Mouse (Mus musculus): ENCODE results near the gene Tmem222.
A peak's percentile ranks its signal among the peaks of the same experiment; 100 is the strongest.

The Tmem222 gene

DNA sequence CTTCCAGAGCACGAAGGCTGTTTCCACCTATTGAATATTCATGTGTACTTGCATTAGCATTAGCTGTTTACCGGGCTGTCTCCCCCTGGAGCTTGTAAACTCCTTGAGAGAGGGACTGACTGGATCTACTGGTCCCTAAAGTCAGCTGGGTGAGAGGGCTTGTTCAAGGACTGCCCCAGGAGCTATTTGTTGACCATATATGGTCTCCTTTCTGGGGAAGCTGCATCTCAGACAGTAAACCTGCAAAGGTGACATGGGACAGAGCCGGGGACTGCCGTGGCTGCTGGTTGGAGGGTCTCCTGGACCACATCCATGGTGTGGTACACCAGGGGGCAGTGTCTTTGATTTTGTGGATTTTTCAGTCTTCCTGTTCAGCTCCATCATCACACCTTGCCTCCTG is 5.1 kb upstream of the Tmem222 start:
- no peak for DNase-seq

DNA sequence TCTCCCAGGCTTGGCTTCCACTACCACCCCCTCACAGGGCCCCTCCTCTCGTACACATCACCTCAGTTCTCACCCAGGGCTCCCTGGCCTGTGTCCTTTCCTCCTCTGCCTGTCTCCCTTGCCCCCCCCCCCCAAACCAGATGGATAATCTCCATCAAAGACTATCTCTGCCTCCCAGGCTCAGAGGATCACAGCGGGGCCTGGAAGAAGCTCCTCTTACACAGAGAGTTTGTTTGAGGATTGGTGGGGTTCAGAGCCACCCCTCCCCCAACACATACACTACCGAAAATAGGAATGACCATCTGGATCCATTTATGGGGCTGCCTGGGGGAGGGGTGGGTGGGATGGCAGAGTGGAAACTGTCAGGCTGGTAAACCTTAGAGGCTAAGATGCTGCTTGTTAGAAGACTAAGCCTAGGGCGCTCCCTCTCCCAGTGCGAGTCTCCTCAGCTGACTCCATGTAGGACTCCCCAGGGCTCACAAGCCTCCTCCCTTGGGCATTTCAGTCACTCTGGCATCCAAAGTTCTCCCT is 4.4 kb upstream of the Tmem222 start:
- DNase-seq, result no peak

DNA sequence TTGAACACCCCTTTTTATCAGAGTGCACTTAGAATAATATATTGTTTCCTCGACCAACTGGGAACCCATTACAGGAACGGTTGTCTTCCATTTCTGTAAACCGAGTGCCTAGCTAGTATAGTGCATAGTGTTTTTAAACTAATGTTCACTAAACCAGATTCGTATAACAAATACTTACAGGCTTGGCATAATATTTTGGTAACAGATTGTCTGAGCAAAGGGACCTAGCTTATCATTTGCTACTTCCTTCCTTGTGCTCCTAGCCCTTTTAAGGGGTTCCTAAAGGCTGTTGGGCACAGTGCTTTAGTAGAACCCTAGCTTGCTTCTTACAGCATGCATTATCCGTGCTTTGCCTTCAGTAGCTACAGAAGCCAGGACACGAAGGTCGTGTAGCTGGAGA is 3.9 kb upstream of the Tmem222 start:
- no peak for DNase-seq

DNA sequence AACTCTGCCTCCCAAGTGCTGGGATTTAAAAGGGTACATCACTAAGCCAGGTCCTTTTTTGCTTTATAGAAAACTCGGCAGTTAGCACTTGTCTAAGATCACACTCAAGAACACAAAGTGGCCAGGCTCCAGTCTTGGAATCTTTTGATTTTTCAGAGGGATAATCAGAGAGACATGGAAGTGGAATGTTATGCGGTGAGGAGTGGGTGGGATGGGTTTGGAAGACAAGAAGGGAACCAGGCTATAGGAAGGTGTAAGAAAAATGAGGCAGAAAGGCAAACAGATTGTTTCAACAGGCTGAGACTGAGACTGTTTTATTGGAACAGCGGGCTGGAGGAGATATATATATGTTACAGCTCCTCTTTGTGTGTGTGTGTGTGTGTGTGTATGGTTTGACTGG is 890 bp upstream of the Tmem222 start:
- no peak for DNase-seq

DNA sequence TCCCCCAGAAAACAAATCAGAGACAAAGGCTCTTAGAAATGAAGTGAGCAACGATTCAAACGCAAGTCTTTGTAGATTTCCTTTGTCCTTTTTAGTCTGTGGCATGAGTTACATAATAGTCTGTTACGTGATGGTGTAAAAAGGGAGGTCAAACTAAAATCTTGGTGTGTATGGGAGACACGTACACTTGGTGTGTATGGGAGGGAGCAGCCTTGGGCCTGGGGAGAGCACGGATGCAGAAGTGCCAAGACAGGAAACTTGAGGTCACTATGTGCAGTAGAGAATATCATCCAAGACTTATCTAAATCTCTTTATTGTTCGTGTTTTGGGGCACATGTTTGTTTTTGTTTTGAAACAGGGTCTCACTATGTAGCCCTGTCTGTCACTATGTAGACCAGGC is 475 bp upstream of the Tmem222 start:
- DNase-seq, result no peak

DNA sequence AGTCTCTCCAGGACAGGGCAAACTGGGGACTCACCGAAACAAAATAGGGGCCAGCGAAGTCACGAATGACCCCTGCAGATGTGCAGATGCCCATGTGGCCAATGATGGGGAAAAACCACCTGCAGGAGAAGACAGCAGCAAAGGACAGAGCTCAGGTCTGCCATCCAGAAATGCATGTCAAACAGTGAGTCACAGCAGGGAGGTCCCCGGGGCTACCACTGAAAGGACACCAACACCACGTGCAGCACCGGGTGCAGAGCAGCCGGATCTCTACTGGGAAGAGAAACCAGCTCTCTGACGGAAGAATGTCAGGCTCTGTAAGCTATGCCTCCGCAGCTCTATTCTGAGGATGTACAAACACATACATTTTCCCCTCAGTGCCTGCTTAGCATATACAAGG is 6.7 kb downstream of the Tmem222 start:
- no peak for DNase-seq

DNA sequence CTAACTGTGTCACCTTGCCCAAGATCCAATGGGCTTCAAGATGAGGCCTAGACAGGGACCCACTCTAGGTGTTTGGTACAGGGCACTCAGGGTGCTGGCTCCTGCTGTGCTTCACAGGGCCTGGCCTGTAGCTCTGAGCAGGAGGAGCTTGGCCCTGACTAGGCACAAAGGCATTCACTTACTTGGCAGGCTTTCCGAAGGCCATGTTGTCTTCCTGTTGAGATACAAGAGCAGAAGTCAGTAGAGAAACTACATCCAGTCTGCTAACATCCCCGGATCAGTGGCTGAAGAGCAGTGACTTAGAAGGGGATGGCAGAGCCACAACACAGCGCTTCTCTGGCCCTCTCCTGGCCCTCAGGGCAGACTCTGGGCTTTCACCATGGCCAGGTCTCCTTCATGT is 8.0 kb downstream of the Tmem222 start:
- no peak for DNase-seq

DNA sequence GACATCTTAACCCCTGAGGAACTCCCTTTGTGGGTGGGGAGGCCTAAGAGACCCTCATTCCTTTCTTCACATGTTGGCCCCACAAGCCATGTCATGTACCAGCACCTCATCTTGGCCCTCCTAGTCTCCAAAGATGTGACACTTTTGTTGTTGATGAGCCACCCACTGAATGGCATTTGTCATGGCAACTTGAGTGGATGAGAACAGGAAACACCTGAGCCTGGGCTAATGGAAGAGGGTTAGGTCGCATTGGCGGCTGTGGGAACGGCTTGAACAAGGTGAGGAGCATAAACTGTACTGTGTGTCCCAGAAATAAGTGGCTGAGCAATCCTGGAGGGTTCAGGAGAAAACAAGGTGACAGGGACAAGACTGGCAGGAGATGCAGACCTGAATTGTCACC is 8.7 kb downstream of the Tmem222 start:
- no peak for DNase-seq

DNA sequence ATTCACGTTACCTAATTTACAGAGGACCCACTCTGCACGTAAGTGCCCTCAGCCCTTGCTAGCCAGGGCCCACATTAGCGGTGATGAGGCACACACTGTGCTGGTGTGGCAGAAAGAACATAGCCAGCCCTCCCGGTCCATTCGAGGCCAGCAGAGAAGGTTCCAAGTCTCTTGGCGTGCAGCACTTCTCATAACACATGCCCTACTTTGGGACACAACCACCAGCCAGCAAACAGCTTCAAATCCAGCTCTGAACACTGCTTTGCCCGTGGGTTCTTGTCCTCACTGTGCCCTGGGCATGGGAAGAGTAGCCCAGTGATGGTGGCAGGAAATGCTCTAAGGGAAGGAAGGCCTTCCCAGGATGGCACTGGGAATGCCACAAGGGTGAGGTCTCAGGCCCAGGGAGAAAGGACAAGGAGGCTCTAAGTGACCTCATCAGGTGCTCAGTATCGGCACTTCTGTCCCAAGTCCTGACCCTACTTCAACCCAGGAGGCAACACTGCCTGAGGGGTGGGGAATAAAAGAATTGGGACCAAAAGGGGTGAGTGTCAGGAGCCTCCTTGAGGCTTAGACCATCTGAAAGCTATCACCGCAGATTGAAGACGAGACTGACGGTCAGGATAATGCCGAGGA is 11.2 kb downstream of the Tmem222 start:
- no peak for DNase-seq

DNA sequence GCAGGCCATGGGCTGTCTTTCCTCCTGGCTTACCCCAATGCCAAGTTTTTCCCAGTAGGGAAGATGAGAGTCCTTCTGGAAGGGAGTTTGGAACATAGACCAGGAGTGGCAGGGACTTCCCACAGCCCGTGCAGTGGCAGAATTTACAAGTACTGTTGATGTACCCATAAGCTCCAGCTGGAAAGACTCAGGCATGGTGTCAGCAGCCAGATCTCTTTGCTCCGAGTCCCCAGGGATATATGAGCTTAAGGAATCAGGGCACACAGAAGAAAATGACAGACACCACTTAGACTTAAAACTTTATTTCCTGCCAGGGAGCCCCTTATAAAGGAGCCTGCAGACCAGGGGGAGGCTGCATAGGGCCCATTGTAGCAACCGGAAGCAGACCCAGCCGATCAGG is 11.8 kb downstream of the Tmem222 start:
- DNase-seq, result peak in 1 of 2 experiments; percentile 40

DNA sequence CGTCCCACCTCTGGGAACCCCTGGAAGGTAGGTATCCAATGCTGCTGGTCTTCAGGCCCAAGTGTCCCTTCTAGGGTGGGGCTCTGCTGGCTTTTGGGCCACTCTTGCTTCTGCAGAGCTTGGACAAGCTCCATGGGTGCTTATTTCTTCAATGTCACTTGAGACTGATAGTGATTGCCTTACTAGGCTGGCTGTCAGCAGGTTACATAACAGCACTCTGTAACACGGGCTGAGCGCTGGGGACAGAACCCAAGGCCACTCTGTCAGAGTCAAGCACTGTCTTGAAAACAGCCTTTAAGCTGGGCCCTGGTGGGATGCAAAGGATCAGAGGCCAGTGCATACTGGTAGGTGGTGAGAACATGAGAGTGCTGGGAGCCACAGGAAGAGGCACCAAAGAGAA is 12.3 kb downstream of the Tmem222 start:
- no peak for DNase-seq

DNA sequence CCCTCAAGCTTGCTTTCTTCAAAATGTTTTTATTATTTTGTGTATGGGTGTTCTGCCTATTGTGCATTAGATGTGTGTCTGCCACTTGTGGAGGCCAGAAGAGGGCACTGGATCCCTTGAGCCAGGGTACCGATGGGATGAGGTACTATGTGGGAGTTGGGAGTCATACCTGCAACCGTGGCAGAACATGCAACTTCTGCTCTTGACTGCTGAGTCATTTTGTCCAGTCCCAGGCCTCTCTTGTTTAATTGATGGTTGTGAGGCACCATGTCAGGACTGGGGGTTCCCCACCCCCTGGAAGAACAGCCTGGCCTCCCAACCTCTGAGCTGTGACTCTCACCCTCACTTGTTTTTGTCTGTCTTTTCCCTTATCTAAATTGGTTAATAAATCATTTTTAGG is 13.0 kb downstream of the Tmem222 start:
- no peak for DNase-seq

DNA sequence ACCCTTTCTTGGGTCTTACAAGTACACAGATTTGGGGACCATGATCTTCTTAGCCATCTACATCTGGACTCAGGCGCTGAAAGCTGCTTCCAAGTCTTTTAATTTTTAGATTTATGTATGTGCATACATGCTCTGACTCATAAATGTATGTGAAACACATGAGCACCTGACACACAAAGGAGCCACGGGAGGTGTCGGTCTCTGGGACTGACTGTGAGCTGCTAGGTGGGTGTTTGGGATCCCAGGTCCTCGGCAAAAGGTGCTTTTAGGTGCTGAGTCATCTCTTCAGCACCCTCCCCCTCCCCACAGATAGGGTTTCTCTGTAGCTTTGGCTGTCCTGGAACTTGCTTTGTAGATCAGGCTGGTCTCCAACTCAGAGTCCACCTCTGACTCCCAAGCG is 13.8 kb downstream of the Tmem222 start:
- DNase-seq, result no peak

DNA sequence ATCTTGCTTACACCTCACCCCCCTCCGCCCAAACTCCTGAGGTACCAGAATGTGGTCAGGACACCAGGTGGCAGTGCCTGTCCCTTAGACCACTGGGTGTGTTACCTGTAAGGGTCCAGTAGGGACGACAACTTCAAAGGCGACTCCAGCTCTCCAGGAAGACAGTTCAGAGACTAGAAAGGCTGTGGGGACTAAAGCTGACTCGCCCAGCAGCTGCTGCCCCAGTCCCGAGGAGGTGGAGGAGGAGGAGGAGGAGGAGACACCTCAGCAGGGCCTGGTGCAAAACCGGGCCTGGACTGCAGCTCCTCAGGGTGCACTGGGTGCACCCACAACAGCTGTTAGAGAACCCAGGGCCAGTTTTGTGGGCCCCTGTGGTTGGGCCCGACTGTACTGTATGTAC is 14.7 kb downstream of the Tmem222 start, which contains the start of gene Sytl1:
Gene Sytl1 (minus strand): TSS at position 232 of the 400 bp plus-strand sequence.
- DNase-seq, result no peak

DNA sequence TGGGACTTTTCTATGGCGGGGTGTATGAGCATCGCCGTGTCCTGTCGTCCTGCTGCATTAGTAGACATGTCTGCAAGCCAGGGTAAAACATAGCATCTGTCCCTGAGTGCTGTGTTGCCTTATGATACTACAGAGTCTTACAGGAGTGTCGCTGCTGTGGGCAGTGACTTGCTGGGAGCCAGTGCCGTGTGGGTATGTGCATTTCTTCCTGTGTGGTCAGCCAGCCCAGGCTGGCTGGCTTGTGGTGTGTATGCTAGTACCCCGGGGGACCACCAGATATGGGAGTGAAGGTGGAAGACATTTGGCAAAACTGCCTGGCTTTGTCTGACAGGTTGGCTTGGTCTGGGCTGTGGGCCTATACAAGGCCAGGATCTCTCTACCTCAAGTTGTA is 15.2 kb downstream of the Tmem222 start:
- DNase-seq, result no peak

DNA sequence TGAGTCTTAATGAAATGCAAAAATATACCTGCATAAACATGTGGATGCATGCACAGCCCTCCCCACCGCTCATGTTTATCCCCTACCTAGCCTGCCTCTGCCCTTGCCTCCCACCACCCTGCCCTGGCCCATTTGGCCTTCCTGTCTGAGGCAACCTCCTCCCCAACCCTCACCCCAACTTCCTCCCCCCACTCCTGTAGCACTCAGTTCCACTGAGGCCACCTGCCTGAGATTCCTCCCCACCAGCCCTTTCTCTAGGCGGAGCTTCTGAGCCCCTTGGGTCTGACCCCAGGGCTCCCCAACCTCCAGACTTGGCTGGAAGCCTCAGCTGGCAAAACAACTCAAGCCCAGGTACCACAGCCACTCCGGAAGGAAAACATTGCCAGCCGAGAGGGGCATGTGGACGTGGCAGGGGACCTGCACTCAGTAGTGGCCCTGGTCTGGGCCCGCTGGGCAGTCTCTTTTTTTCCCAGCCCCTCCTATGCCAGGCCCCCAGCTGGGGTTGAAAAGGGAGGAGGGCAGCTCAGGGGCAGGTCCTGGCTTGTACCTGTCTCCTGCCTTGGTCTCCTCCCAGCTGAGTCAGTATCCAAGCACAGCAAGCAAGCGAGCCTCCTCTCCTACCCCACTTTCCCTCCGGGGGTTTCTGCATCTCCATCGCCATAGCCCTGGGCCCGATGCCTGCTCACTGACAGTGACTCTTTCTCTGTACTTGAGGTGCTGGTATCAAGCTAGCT is 15.8 kb downstream of the Tmem222 start:
- no peak for DNase-seq

DNA sequence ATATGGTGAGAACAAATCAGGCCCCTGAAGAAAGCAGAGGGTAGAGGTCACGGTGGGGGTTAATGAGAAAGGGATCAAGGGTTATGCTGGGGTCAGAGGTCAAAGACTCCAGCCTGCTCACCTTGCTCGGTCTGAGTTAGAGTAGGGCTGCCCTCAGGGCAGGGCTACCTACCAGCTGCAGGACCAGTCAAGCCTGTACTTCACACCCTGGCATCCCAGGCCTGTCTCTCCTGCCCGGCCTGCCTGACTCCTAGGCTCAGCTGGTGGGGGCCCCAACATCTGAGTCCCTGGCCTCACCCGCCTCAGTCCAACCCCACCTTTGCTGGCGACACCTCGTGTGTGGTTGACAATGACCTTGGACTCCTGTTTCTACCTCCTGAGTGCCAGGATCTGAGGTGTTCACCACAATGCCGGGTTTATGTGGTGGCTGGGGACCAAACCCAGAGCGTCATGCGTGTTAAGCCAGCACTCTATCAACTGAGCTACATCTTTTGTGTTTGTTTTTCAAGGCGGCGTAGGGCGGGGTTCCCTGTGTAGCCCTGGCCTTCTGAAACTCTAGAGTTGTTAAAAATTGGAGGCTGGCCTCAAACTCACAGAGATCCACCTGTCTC is 19.7 kb downstream of the Tmem222 start:
- no peak for DNase-seq

DNA sequence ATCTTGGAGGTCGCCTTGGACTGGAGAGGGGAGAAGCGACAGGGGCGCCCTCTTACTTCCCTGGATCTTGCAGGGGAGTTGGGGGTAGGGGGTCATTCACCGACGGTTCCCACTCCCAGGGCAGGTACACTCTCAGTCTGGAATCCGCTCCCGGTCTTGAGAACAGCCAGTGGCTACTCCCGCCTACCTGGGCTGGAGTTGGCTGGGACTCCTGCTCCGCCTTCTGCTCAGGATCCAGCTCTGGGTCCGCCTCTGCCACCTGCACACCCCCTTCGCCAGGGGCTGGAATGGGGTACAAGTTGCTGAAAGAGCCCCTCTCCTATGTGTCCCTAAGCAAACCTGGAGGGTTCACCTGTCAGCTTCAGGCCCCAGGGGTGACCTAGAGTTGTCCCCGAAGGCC is 20.4 kb downstream of the Tmem222 start:
- peak; percentile 46 to 67 for DNase-seq

DNA sequence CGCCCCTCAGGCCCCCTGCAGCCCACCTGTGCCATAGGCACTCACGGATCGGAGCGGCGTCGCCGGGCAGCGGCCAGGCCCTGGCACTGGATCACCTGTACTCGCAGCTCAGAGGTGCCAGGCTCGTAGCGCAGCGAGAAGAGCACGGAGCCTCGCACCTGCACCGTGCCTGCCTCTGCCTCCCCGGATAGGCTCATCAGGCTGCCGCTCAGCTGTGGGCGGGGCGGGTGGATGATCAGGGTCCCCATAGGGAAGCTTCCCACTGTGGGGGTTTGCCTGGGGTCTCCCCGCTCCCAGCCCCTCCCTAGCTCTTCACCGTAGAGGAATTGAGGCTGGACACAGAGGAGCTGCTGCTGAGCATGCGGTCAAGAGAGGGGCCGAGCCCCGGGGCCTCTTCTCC is 20.8 kb downstream of the Tmem222 start:
- DNase-seq, result peak; percentile 43 to 54

DNA sequence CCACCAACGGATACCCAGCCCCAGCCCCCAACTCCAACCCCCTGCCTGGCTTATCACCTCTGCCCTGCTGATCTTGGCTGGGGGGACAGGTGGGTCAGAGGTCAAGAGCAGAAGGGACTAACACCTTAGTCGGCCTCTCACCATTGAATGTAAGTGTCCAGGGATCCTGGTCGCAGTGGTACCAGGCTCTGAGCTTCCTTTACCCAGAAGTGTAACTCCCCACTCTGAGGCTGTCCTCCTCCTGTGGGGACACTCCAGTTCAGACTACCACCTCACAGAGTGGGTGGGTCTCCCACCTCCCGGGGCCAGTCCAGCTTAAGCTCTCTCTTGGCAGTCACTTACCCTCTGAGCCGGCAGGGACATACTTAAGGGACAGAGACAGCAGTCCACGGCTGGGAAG is 22.2 kb downstream of the Tmem222 start:
- no peak for DNase-seq

DNA sequence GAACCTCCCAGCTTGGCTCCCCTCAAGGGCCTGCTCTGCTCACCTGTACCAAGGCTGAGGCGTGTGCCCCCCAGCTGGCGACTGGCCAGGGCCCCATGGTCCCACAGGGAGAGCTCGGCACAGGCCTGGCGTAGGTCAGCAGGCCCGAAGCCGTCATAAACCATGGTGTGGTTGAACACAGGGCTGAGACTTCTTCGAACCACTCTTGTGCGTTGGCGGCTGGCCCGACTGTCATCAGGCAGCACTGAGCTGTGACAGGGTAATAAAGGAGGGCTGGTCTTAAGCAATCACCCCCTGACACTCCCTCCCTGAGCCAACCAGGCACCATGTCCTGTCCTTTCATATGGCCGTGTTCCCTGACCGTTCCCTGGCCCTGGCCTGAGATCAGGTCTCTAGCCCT is 24.2 kb downstream of the Tmem222 start:
- DNase-seq, result peak; percentile 23 to 38

DNA sequence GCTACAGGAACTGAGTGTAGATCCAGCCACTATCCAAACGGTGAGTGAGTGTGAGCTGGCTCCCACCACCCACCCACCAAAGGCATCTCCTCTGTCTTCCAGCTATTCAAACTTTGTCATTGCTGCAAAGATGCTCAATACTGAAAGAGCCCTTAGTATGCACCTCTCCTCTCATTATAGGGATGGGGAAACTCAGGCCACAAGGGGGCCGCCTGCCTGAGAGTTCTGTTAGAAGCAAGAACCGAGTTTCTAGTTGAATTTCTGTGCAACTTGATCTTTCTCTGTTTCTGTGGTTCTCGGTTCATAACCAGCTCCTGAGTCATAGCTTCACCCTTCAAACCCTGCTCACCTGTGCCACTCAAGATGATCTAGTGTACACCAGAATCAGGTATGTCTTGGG is 25.5 kb downstream of the Tmem222 start:
- DNase-seq, result peak; percentile 44 to 53

DNA sequence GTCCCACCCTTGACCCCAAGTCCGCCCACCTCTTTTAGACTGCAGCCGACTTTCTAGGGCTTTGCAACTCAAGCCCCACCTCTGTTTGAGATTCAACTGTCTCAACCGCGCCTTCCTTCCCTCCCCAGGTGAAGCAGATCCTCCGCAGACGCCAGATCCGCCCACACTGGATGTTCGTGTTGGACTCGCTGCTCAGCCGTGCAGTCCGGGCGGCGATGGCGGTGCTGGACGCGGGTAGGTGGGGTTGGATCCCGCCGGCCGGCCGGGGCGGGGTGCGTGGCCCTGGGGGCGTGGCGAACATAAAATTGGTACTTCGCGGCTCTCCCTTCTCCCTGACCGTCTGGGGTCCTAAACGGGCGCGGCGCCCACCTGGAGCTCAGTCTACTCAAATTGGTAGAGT is 26.4 kb downstream of the Tmem222 start:
- DNase-seq, result peak; percentile 61 to 74

DNA sequence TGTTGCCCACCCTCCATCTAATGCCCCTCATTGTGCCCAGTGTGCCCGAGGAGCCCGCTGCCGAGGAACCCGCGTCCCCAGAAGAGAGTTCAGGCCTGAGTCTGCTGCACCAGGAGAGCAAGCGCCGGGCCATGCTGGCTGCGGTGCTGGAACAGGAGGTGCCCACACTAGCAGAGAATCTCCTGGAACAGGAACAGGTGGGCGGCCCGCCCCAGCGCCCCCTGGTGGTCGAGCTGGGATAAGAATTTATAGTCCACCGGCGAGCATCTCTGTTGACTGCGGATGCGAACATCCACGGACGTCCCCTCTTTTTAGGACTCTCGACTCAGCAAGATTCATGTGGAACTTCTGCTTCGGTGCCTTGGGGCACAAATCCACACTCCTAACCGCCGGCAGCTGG is 27.0 kb downstream of the Tmem222 start:
- DNase-seq, result peak; percentile 91 to 92
